Mouse (Mus musculus): ENCODE data around the gene Avpr2. TPM values are rescaled to one million over a fixed set of nuclear protein-coding genes. Genes with fewer than 3 reads are reported as not detected.

Gene Avpr2
- polyA plus RNA-seq, 1 experiment = not detected

GRCm38 (mm10) chrX:73897959-73898358, 6.1 kb downstream of the Avpr2 start:
- TF ChIP-seq GATA1 (IDR thresholded peaks at IDR 0.05; ENCODE audit: low read length) = no peak

GRCm38 (mm10) chrX:73910049-73910448, 18.1 kb downstream of the Avpr2 start:
- no peak for TF ChIP-seq GATA1 (IDR thresholded peaks at IDR 0.05; ENCODE audit: low read length)

GRCm38 (mm10) chrX:73910451-73910850, 18.5 kb downstream of the Avpr2 start:
- TF ChIP-seq GATA1 (IDR thresholded peaks at IDR 0.05; ENCODE audit: low read length) = no peak

- no peak for TF ChIP-seq GATA1 (IDR thresholded peaks at IDR 0.05; ENCODE audit: low read length)
Observed at GRCm38 (mm10) chrX:73911156-73911555, 19.3 kb downstream of the Avpr2 start.

GRCm38 (mm10) chrX:73911588-73911987, 19.7 kb downstream of the Avpr2 start:
- no peak for TF ChIP-seq GATA1 (IDR thresholded peaks at IDR 0.05; ENCODE audit: low read length)

- TF ChIP-seq GATA1 (IDR thresholded peaks at IDR 0.05; ENCODE audit: low read length) = no peak
Observed at GRCm38 (mm10) chrX:73914827-73915703, 23.2 kb downstream of the Avpr2 start.

GRCm38 (mm10) chrX:73916945-73917344, 25.0 kb downstream of the Avpr2 start:
- TF ChIP-seq GATA1 (IDR thresholded peaks at IDR 0.05; ENCODE audit: low read length) = no peak

- TF ChIP-seq GATA1 (IDR thresholded peaks at IDR 0.05; ENCODE audit: low read length) = no peak
Observed at GRCm38 (mm10) chrX:73918631-73919030, 26.7 kb downstream of the Avpr2 start.

- TF ChIP-seq GATA1 (IDR thresholded peaks at IDR 0.05; ENCODE audit: low read length) = no peak
Observed at GRCm38 (mm10) chrX:73921285-73921822, 29.5 kb downstream of the Avpr2 start.

GRCm38 (mm10) chrX:73921823-73922549, 30.1 kb downstream of the Avpr2 start, which contains the start of the genes Arhgap4 and Naa10:
Gene Arhgap4 (minus strand): TSS chrX:73921870.
Gene Naa10 (minus strand): TSS chrX:73921944.
- TF ChIP-seq GATA1 (IDR thresholded peaks at IDR 0.05; ENCODE audit: low read length) = no peak

- TF ChIP-seq GATA1 (IDR thresholded peaks at IDR 0.05; ENCODE audit: low read length) = no peak
Observed at GRCm38 (mm10) chrX:73922550-73922882, 30.6 kb downstream of the Avpr2 start.

- TF ChIP-seq GATA1 (IDR thresholded peaks at IDR 0.05; ENCODE audit: low read length) = no peak
Observed at GRCm38 (mm10) chrX:73930402-73931062, 38.6 kb downstream of the Avpr2 start, which contains the start of gene Renbp. Gene Renbp (minus strand): TSS chrX:73930850.

GRCm38 (mm10) chrX:73931871-73932270, 40.0 kb downstream of the Avpr2 start:
- TF ChIP-seq GATA1 (IDR thresholded peaks at IDR 0.05; ENCODE audit: low read length) = no peak

GRCm38 (mm10) chrX:73941860-73942259, 50.0 kb downstream of the Avpr2 start:
- TF ChIP-seq GATA1 (IDR thresholded peaks at IDR 0.05; ENCODE audit: low read length) = no peak

- no peak for TF ChIP-seq GATA1 (IDR thresholded peaks at IDR 0.05; ENCODE audit: low read length)
Observed at GRCm38 (mm10) chrX:73942294-73942693, 50.4 kb downstream of the Avpr2 start.

Other genes with a start within 250 kb of the Avpr2 start
- gene Pnck, start 232.0 kb upstream of the Avpr2 start, polyA plus RNA-seq (2012) = not detected in 2 replicates
- gene Slc6a8, start 219.0 kb upstream of the Avpr2 start, polyA plus RNA-seq (2012) = 4.1 and 4.5 TPM in 2 replicates
- gene Bcap31, start 175.9 kb upstream of the Avpr2 start, polyA plus RNA-seq (2012) = 8.6 and 10.7 TPM in 2 replicates
- 18.2 and 19.9 TPM in 2 replicates for gene Abcd1, start 175.5 kb upstream of the Avpr2 start, polyA plus RNA-seq (2012)
- gene Plxnb3, start 135.0 kb upstream of the Avpr2 start, polyA plus RNA-seq (2012) = not detected in 2 replicates
- not detected in 2 replicates for gene Srpk3, start 117.7 kb upstream of the Avpr2 start, polyA plus RNA-seq (2012)
- 31.6 and 36.9 TPM in 2 replicates for gene Idh3g, start 105.2 kb upstream of the Avpr2 start, polyA plus RNA-seq (2012)
- gene Ssr4, start 105.1 kb upstream of the Avpr2 start, polyA plus RNA-seq (2012) = 18.1 and 22.8 TPM in 2 replicates
- not detected in 2 replicates for gene Pdzd4, start 67.1 kb upstream of the Avpr2 start, polyA plus RNA-seq (2012)
- gene L1cam, start 4.0 kb downstream of the Avpr2 start, polyA plus RNA-seq (2012) = not detected in 2 replicates
- gene Arhgap4, start 29.8 kb downstream of the Avpr2 start, polyA plus RNA-seq (2012) = 0.82 and 1.1 TPM in 2 replicates
- gene Naa10, start 29.8 kb downstream of the Avpr2 start, polyA plus RNA-seq (2012) = 198 and 297 TPM in 2 replicates
- gene Renbp, start 38.7 kb downstream of the Avpr2 start, polyA plus RNA-seq (2012) = 30.4 and 144 TPM in 2 replicates
- 168 and 221 TPM in 2 replicates for gene Hcfc1, start 74.3 kb downstream of the Avpr2 start, polyA plus RNA-seq (2012)
- 306 and 346 TPM in 2 replicates for gene Irak1, start 131.8 kb downstream of the Avpr2 start, polyA plus RNA-seq (2012)
- not detected in 2 replicates for gene Opn1mw, start 235.4 kb downstream of the Avpr2 start, polyA plus RNA-seq (2012)
- gene Mecp2, start 243.3 kb downstream of the Avpr2 start, polyA plus RNA-seq (2012) = 45.0 and 52.5 TPM in 2 replicates